Mouse (Mus musculus) thymus, adult 18-20 months (tissue): Measurements from ENCODE around the gene Slc34a2.

ENCODE experiments used
- DNase-seq, 2 experiments: peaks; one replicate each; pipeline ENCODE4 v3.0.0; 2022; ENCODE audit warnings: mixed read lengths in 2 of 2

The Slc34a2 gene

GRCm38 (mm10) chr5:53112942-53113341 lies 75.1 kb downstream of the Slc34a2 start:
- DNase-seq: no peak

DNA sequence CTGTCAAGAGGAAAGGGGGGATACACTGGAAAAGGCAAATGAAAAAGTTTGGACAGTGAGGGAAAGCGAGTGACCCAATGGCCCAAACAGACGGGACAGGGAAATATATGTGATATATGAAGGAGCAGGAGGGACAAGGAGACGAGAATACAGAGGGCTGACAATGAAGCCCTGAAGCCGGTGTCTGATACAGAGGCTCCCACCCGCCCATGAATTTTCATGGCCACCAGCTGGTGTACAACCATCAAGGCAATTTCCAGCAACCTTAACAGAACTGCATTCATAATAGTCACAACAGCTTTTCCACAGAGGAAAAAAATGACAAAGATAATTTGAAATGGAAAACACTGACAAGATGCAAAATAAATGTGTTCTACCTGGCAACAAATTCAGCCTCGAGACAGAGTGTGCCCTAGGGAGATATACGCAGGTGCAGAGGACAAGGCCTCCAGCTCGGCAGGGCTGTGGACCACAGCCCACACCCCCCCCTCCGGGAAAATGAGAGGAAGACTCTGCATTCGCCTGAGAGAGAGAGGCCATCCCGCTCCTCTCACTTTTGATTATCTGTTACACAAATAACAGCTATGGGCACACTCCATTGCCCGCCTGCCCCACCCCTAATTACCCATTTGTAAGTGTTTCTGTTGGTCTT lies 76.9 kb downstream of the Slc34a2 start:
- DNase-seq: no peak

- no peak for DNase-seq
Measured at GRCm38 (mm10) chr5:53118212-53118611, 80.3 kb downstream of the Slc34a2 start.

GRCm38 (mm10) chr5:53119689-53120088 lies 81.8 kb downstream of the Slc34a2 start:
- no peak for DNase-seq
